Mouse (Mus musculus) cortical plate, adult 2 months (tissue): ENCODE measurements at regions not wholly inside any gene's neighbourhood (a gene's known extent, or its start where the extent isn't known, plus 50 kb on each side); places are given as distances from the start of the nearest gene placed in this dataset.

Experiments used
- CTCF ChIP-seq: fragments of 200-500 bp; IDR thresholded peaks from 2 replicates; pipeline ENCODE4 v1.5.1; 2011; ENCODE audit warnings: mild to moderate bottlenecking, control low read depth, low read length; ENCODE audit not compliant: insufficient read depth; ENCODE audit errors: extremely low read depth
- POLR2A ChIP-seq: fragments of 200-500 bp; IDR thresholded peaks from 2 replicates; pipeline ENCODE4 v1.6.1; 2011; ENCODE audit warnings: mild to moderate bottlenecking, low read length, control low read depth; ENCODE audit not compliant: insufficient read depth; ENCODE audit errors: extremely low read depth

- no peak for TF ChIP-seq CTCF
- TF ChIP-seq POLR2A, result no peak
Measured at GRCm38 (mm10) chrX:158656188-158656587, 553.9 kb upstream of the Rps6ka3 start.
